Mouse (Mus musculus) MEL (cell line): ENCODE results near the gene Erf. TPM values are rescaled to one million over a fixed set of nuclear protein-coding genes. Genes with fewer than 3 reads are reported as not detected.
A peak's percentile ranks its signal among the peaks of the same experiment; 100 is the strongest.

ENCODE experiments used
- DNase-seq: peaks from one replicate; pipeline ENCODE4 v3.0.0; 2011; ENCODE audit warnings: low read depth, low spot score
- H3K27ac ChIP-seq: 2 replicates; pipeline ENCODE4 v1.5.1; 2012; ENCODE audit warnings: low read depth, mild to moderate bottlenecking, control low read depth, low read length, moderate library complexity; ENCODE audit not compliant: control insufficient read depth
- H3K27me3 ChIP-seq, 2 experiments: fragments of 150-350 bp in 1 of 2; sonication (generic) in 1 of 2; 2 replicates each; pipeline ENCODE4 v1.6.1; 2012; ENCODE audit warnings: low read length in 2 of 2, mild to moderate bottlenecking in 2 of 2, improper control_type of control experiment in 1 of 2, moderate library complexity in 1 of 2; ENCODE audit not compliant: insufficient read depth in 2 of 2, control insufficient read depth in 1 of 2
- H3K36me3 ChIP-seq, 2 experiments: 2 replicates each; pipeline ENCODE4 v1.6.1; 2012 to 2014; ENCODE audit warnings: low read length in 2 of 2, improper control_type of control experiment in 1 of 2, inconsistent platforms in 1 of 2, mild to moderate bottlenecking in 1 of 2; ENCODE audit not compliant: insufficient read depth in 2 of 2, control insufficient read depth in 1 of 2
- H3K4me1 ChIP-seq, 2 experiments: fragments of 150-350 bp in 1 of 2; sonication (generic) in 1 of 2; 2 replicates each; pipeline ENCODE4 v1.6.1; 2012; ENCODE audit warnings: low read length in 2 of 2, improper control_type of control experiment in 1 of 2, mild to moderate bottlenecking in 1 of 2; ENCODE audit not compliant: insufficient read depth in 2 of 2, control insufficient read depth in 1 of 2
- H3K4me3 ChIP-seq, 2 experiments: fragments of 150-350 bp in 1 of 2; sonication (generic) in 1 of 2; 2 replicates each; pipeline ENCODE4 v1.5.1; 2012; ENCODE audit warnings: low read depth in 2 of 2, low read length in 2 of 2, mild to moderate bottlenecking in 2 of 2, moderate library complexity in 2 of 2, control low read depth in 1 of 2, improper control_type of control experiment in 1 of 2; ENCODE audit not compliant: control insufficient read depth in 1 of 2, insufficient read depth in 1 of 2
- H3K79me2 ChIP-seq: 2 replicates; pipeline ENCODE4 v1.6.1; 2012; ENCODE audit warnings: mild to moderate bottlenecking, low read length, moderate library complexity; ENCODE audit not compliant: control insufficient read depth, poor library complexity, insufficient read depth
- H3K9ac ChIP-seq: 2 replicates; pipeline ENCODE4 v1.6.1; 2012; ENCODE audit warnings: low read depth, mild to moderate bottlenecking, control low read depth, low read length, moderate library complexity; ENCODE audit not compliant: control insufficient read depth, poor library complexity, severe bottlenecking
- H3K9me3 ChIP-seq: fragments of 150-350 bp; sonication (generic); replicated peaks from 2 replicates; pipeline ENCODE4 v1.6.1; 2012; ENCODE audit warnings: mild to moderate bottlenecking, low read length, improper control_type of control experiment, moderate library complexity; ENCODE audit not compliant: insufficient read depth
- CHD1 ChIP-seq: IDR thresholded peaks from 2 replicates; pipeline ENCODE4 v1.6.1; 2012; ENCODE audit warnings: low read depth, mild to moderate bottlenecking, inconsistent platforms, low read length, improper control_type of control experiment
- CTCF ChIP-seq, 3 experiments: IDR thresholded peaks in 2 of 3; conservative IDR thresholded peaks in 1 of 3; 2 replicates each; pipeline ENCODE4 v1.5.1; 2011 to 2012; ENCODE audit warnings: low read length in 3 of 3, low read depth in 2 of 3, mild to moderate bottlenecking in 2 of 3, improper control_type of control experiment in 1 of 3, inconsistent platforms in 1 of 3, mixed read lengths in 1 of 3, moderate library complexity in 1 of 3; ENCODE audit not compliant: control insufficient read depth in 1 of 3, insufficient read depth in 1 of 3, poor library complexity in 1 of 3, severe bottlenecking in 1 of 3
- ELF1 ChIP-seq: IDR thresholded peaks from 2 replicates; pipeline ENCODE4 v1.6.1; 2014; ENCODE audit warnings: low read depth, mild to moderate bottlenecking, inconsistent platforms, low read length, improper control_type of control experiment, moderate library complexity
- GABPA ChIP-seq: IDR thresholded peaks from 2 replicates; pipeline ENCODE4 v1.6.1; 2012; ENCODE audit warnings: low read depth, mild to moderate bottlenecking, inconsistent platforms, low read length, improper control_type of control experiment, moderate library complexity
- HCFC1 ChIP-seq: IDR thresholded peaks from 2 replicates; pipeline ENCODE4 v1.6.1; 2012; ENCODE audit warnings: low read depth, mild to moderate bottlenecking, inconsistent platforms, low read length, improper control_type of control experiment, moderate library complexity
- KAT2A ChIP-seq: conservative IDR thresholded peaks from 2 replicates; pipeline ENCODE4 v1.6.1; 2012; ENCODE audit warnings: low read depth, low read length, improper control_type of control experiment, inconsistent platforms
- MAFK ChIP-seq: IDR thresholded peaks from 2 replicates; pipeline ENCODE4 v1.6.1; 2011; ENCODE audit warnings: low read depth, mild to moderate bottlenecking, low read length, improper control_type of control experiment, borderline replicate concordance
- MAX ChIP-seq: IDR thresholded peaks from 2 replicates; pipeline ENCODE4 v1.6.1; 2011; ENCODE audit warnings: low read length, improper control_type of control experiment
- MEF2A ChIP-seq: IDR thresholded peaks from 2 replicates; pipeline ENCODE4 v1.6.1; 2014; ENCODE audit warnings: low read depth, mild to moderate bottlenecking, inconsistent platforms, low read length, improper control_type of control experiment; ENCODE audit not compliant: poor library complexity, insufficient replicate concordance, severe bottlenecking; ENCODE audit errors: extremely low read depth
- MXI1 ChIP-seq: IDR thresholded peaks from 2 replicates; pipeline ENCODE4 v1.6.1; 2011; ENCODE audit warnings: mild to moderate bottlenecking, low read depth, low read length, improper control_type of control experiment
- MYB ChIP-seq: IDR thresholded peaks from 2 replicates; pipeline ENCODE4 v1.6.1; 2011; ENCODE audit warnings: mild to moderate bottlenecking, low read depth, low read length, improper control_type of control experiment
- NELFE ChIP-seq: IDR thresholded peaks from 2 replicates; pipeline ENCODE4 v1.6.1; 2011; ENCODE audit warnings: low read depth, low read length, improper control_type of control experiment
- NRF1 ChIP-seq: IDR thresholded peaks from 2 replicates; pipeline ENCODE4 v1.6.1; 2014; ENCODE audit warnings: low read depth, mild to moderate bottlenecking, inconsistent platforms, low read length, improper control_type of control experiment, moderate library complexity; ENCODE audit not compliant: poor library complexity, insufficient read depth, severe bottlenecking
- POLR2A ChIP-seq, 2 experiments: IDR thresholded peaks; 2 replicates each; pipeline ENCODE4 v1.6.1; 2011 to 2012; ENCODE audit warnings: low read length in 2 of 2, mild to moderate bottlenecking in 2 of 2, control low read depth in 1 of 2, improper control_type of control experiment in 1 of 2, low read depth in 1 of 2, moderate library complexity in 1 of 2; ENCODE audit not compliant: control insufficient read depth in 1 of 2, insufficient read depth in 1 of 2, poor library complexity in 1 of 2
- POLR2AphosphoS2 ChIP-seq: IDR thresholded peaks from 2 replicates; pipeline ENCODE4 v1.6.1; 2011; ENCODE audit warnings: low read length, improper control_type of control experiment
- POLR2AphosphoS5 ChIP-seq: IDR thresholded peaks from 2 replicates; pipeline ENCODE4 v1.6.1; 2012; ENCODE audit warnings: low read depth, borderline replicate concordance, mild to moderate bottlenecking, inconsistent platforms, low read length, moderate library complexity, mixed read lengths
- RCOR1 ChIP-seq: IDR thresholded peaks from 2 replicates; pipeline ENCODE4 v1.6.1; 2012; ENCODE audit warnings: low read depth, mild to moderate bottlenecking, inconsistent platforms, low read length, improper control_type of control experiment
- SMC3 ChIP-seq: IDR thresholded peaks from 2 replicates; pipeline ENCODE4 v1.6.1; 2011; ENCODE audit warnings: low read depth, low read length, improper control_type of control experiment
- UBTF ChIP-seq: IDR thresholded peaks from 2 replicates; pipeline ENCODE4 v1.6.1; 2012; ENCODE audit warnings: low read depth, mild to moderate bottlenecking, inconsistent platforms, low read length, improper control_type of control experiment, moderate library complexity, borderline replicate concordance; ENCODE audit not compliant: insufficient read depth
- ZC3H11A ChIP-seq: IDR thresholded peaks from 2 replicates; pipeline ENCODE4 v1.6.1; 2012; ENCODE audit warnings: low read depth, mild to moderate bottlenecking, inconsistent platforms, low read length, improper control_type of control experiment
- ZMIZ1 ChIP-seq: IDR thresholded peaks from 2 replicates; pipeline ENCODE4 v1.6.1; 2012; ENCODE audit warnings: low read depth, mild to moderate bottlenecking, inconsistent platforms, low read length, improper control_type of control experiment, moderate library complexity
- ZNF384 ChIP-seq: IDR thresholded peaks from 2 replicates; pipeline ENCODE4 v1.6.1; 2012; ENCODE audit warnings: low read depth, mild to moderate bottlenecking, inconsistent platforms, low read length, improper control_type of control experiment
- polyA plus RNA-seq, 2 experiments: library from polyadenylated mRNA; stranded (reverse) in 1 of 2; unstranded in 1 of 2; fragments of >175 nt in 1 of 2; fragments of >200 nt in 1 of 2; gene quantifications; 2 replicates each; pipeline versions ENCODE4 v1.2.1 to v1.2.4; 2012; ENCODE audit warnings: low replicate concordance in 2 of 2, low read depth in 1 of 2; ENCODE audit not compliant: insufficient read length in 2 of 2, insufficient read depth in 1 of 2, missing spikeins in 1 of 2
- total RNA-seq: library from RNA; depleted of rRNA; stranded (reverse); fragments of 300-350 nt; gene quantifications from 2 replicates; pipeline ENCODE4 v1.2.3, GENCODE M21; 2012

Gene Erf
- total and polyA plus RNA-seq, 3 experiments = 24.6 to 33.2 TPM; not detected in 1

GRCm38 (mm10) chr7:25232101-25232648 lies 18.4 kb downstream of the Erf start:
- Histone ChIP-seq H3K27me3 (no peaks in the 10 kb centered on the region), H3K9ac (no peak overlapping the region), H3K9me3 (no peaks in the 10 kb centered on the region), H3K36me3 (peaks cover 0 to 12% of the 10 kb centered on the region in 2 experiments; a peak in 3 of 4 replicates), H3K4me1 (peaks cover 3% of the 10 kb centered on the region in 2 experiments; a peak in 1 of 4 replicates), H3K4me3 (no peak overlapping the region), H3K27ac (no peak overlapping the region), H3K79me2 (peaks cover 21% of the 10 kb centered on the region)
- no peak for TF ChIP-seq HCFC1
- TF ChIP-seq SMC3 = no peak
- no peak for TF ChIP-seq UBTF
- no peak for TF ChIP-seq NELFE
- peak; percentile 50; the same call in 1 of the 2 replicates for TF ChIP-seq POLR2AphosphoS2
- no peak for TF ChIP-seq RCOR1
- no peak for TF ChIP-seq MAX
- no peak for TF ChIP-seq ELF1
- no peak for TF ChIP-seq MEF2A
- TF ChIP-seq KAT2A = no peak
- peak in 2 of 3 experiments; percentile 7 to 18; a peak in 2 of 6 replicates for TF ChIP-seq CTCF (IDR thresholded peaks at IDR 0.05 in 2 of 3, conservative IDR thresholded peaks at IDR 0.05 in 1 of 3; ENCODE audit: control insufficient read depth in 1 of 3, insufficient read depth in 1 of 3, low read depth in 2 of 3, low read length in 3 of 3, poor library complexity in 1 of 3, severe bottlenecking in 1 of 3)
- no peak for TF ChIP-seq GABPA
- TF ChIP-seq ZNF384 = no peak
- no peak for TF ChIP-seq POLR2A (IDR thresholded peaks at IDR 0.05; ENCODE audit: control insufficient read depth in 1 of 2, insufficient read depth in 1 of 2, low read depth in 1 of 2, low read length in 2 of 2, poor library complexity in 1 of 2)
- TF ChIP-seq MYB = no peak
- TF ChIP-seq CHD1 = no peak
- no peak for DNase-seq

- no peaks in the 10 kb centered on the region for H3K27me3 ChIP-seq
- no peak for TF ChIP-seq NELFE
- TF ChIP-seq POLR2AphosphoS2 = peak; percentile 58; the same call in 1 of the 2 replicates
- no peak for TF ChIP-seq ZC3H11A
- TF ChIP-seq POLR2AphosphoS5 = peak; percentile 18; the same call in 1 of the 2 replicates
- no peak for TF ChIP-seq HCFC1
- no peak for TF ChIP-seq CHD1
- no peak for TF ChIP-seq MXI1
- TF ChIP-seq ZMIZ1 = peak; percentile 16; the same call in 1 of the 2 replicates
- TF ChIP-seq MAFK = no peak
- no peak for TF ChIP-seq NRF1
- H3K4me1 ChIP-seq = no peaks in the 10 kb centered on the region
- H3K9me3 ChIP-seq = no peaks in the 10 kb centered on the region
- no peak overlapping the region for H3K9ac ChIP-seq
- peaks cover 8% of the 10 kb centered on the region for H3K79me2 ChIP-seq
- H3K4me3 ChIP-seq = no peak overlapping the region
- no peak for DNase-seq
- H3K27ac ChIP-seq = no peak overlapping the region
- H3K36me3 ChIP-seq = peaks cover 0 to 3% of the 10 kb centered on the region in 2 experiments; a peak in 3 of 4 replicates
Observed at GRCm38 (mm10) chr7:25230690-25231285, 19.8 kb downstream of the Erf start.
